Mouse (Mus musculus) liver, embryonic 14.5 days (tissue): ENCODE data around the gene Igtp.
A peak's percentile ranks its signal among the peaks of the same experiment; 100 is the strongest.

Source experiments
- CTCF ChIP-seq: IDR thresholded peaks from 2 replicates; pipeline ENCODE4 v1.5.1; 2016; ENCODE audit warnings: antibody characterized with exemption, low read depth, control low read depth
- EP300 ChIP-seq: IDR thresholded peaks from 2 replicates; pipeline ENCODE4 v1.6.1; 2016; ENCODE audit warnings: antibody characterized with exemption, low read depth

DNA sequence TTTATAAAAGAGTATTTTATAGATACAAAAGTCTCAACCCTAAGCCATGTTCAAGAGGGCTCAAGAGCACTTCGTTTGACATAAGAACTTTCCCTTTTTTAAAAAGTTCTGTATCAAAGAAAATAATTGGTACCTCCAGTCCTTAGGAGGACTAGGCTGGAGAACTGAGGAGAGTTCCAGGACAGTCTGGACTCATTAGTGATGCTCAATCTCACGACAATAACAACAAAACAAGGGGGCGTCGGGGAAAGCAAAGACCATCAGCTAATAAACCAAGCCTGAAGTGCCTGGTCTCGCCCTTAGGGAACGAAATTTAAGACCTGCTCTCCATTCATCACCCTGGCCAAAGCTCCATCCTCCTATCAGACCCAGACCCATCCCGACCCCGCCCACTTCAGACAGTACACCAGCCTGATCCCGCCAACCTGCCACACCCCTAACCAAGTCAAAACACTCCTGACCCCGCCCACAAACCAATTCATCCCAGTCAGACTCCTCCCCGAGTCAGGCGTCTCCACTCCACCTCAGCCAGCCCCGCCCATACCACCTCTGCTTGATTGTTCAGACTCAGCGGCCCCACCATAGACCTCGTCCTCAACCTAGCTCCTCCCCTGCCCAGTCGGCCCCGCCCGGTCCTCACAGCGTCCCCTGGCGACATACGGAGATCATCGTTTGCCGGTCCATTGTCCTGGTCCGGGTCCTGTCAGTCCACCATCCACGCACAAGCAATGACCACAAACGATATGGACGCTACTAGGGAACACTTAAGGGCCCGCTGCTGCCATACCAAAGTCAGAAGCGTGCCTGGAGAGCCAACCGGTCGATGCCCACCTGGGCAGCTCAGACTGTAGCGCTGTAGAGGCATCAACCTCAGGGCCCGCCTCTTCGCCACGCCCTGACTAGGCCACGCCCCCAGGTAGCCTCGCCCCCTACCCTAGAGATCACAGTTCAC lies 39.8 kb downstream of the Igtp start:
- peak; percentile 56 for TF ChIP-seq CTCF
- TF ChIP-seq EP300: no peak
